Mouse (Mus musculus) cerebellum, adult 18-20 months (tissue): Measurements from ENCODE around the gene Dlec1.

Source experiments
- DNase-seq, 2 experiments: peaks; one replicate each; pipeline ENCODE4 v3.0.0; 2021

Dlec1 gene

GRCm38 (mm10) chr9:119144696-119145095, 42.4 kb downstream of the Dlec1 start:
- peak; percentile 29 to 49 for DNase-seq

GRCm38 (mm10) chr9:119145137-119145536, 42.9 kb downstream of the Dlec1 start:
- DNase-seq = no peak

GRCm38 (mm10) chr9:119145638-119146037, 43.4 kb downstream of the Dlec1 start:
- DNase-seq = no peak

- DNase-seq = no peak
Measured at GRCm38 (mm10) chr9:119146098-119146770, 44.0 kb downstream of the Dlec1 start.

- no peak for DNase-seq
Measured at GRCm38 (mm10) chr9:119149601-119150000, 47.3 kb downstream of the Dlec1 start.

- DNase-seq = no peak
Measured at GRCm38 (mm10) chr9:119151751-119152150, 49.5 kb downstream of the Dlec1 start.

- DNase-seq = no peak
Measured at GRCm38 (mm10) chr9:119155416-119155815, 53.1 kb downstream of the Dlec1 start.

GRCm38 (mm10) chr9:119155826-119156225, 53.5 kb downstream of the Dlec1 start:
- DNase-seq = no peak

GRCm38 (mm10) chr9:119156278-119157201, 54.3 kb downstream of the Dlec1 start, which contains the start of gene Acaa1b:
Gene Acaa1b (minus strand): TSS chr9:119157093.
- DNase-seq = peak; percentile 41 to 52

- no peak for DNase-seq
Measured at GRCm38 (mm10) chr9:119158861-119159260, 56.6 kb downstream of the Dlec1 start, which contains the start of gene Gm47289. Gene Gm47289 (plus strand): TSS chr9:119159161.

GRCm38 (mm10) chr9:119160689-119161088, 58.4 kb downstream of the Dlec1 start:
- DNase-seq = no peak

- DNase-seq = no peak
Measured at GRCm38 (mm10) chr9:119164743-119165142, 62.5 kb downstream of the Dlec1 start.

- no peak for DNase-seq
Measured at GRCm38 (mm10) chr9:119165548-119165947, 63.3 kb downstream of the Dlec1 start.

GRCm38 (mm10) chr9:119167608-119168007, 65.3 kb downstream of the Dlec1 start:
- no peak for DNase-seq

- no peak for DNase-seq
Measured at GRCm38 (mm10) chr9:119179292-119179691, 77.0 kb downstream of the Dlec1 start.

GRCm38 (mm10) chr9:119181241-119181728, 79.0 kb downstream of the Dlec1 start:
- DNase-seq = peak in 1 of 2 experiments; percentile 7

GRCm38 (mm10) chr9:119192202-119192990, 90.1 kb downstream of the Dlec1 start:
- peak; percentile 20 to 47 for DNase-seq
